Mouse (Mus musculus): ENCODE results near the gene Gm5294.

DNA sequence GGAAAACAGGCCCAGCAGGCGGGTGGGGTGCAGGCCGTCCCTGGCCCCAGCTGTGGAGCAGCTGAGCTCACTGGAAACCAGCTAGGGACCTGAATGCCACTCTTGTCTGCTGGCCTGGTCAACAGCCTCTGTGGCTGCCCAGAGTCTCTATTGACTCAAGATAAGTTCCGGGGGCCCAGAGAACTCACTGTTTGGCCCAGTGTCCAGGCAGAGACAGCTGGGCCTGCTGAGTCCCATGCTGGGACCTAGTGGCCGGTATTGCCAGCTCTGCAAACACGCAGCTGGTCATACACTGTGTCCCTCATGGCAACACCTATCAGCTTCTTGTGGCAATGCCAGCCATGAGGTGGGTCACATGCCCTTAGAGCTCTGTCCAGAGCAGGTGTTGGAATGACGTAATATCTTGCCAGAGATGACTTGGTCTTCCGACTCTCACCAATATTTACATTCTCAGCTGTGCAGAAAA, 43.8 kb downstream of the Gm5294 start:
- no peak for TF ChIP-seq CTCF (IDR thresholded peaks at IDR 0.05; ENCODE audit: borderline replicate concordance, insufficient read depth, low read length)
- TF ChIP-seq POLR2A (IDR thresholded peaks at IDR 0.05; ENCODE audit: low read depth, low read length) = no peak
